Mouse (Mus musculus): ENCODE measurements around the gene Rasl10a. TPM values are rescaled to one million over a fixed set of nuclear protein-coding genes. Genes with fewer than 3 reads are reported as not detected.

The Rasl10a gene
- total and polyA plus RNA-seq, 2 experiments from 2014 or later = 0.85 to 2.7 TPM

DNA sequence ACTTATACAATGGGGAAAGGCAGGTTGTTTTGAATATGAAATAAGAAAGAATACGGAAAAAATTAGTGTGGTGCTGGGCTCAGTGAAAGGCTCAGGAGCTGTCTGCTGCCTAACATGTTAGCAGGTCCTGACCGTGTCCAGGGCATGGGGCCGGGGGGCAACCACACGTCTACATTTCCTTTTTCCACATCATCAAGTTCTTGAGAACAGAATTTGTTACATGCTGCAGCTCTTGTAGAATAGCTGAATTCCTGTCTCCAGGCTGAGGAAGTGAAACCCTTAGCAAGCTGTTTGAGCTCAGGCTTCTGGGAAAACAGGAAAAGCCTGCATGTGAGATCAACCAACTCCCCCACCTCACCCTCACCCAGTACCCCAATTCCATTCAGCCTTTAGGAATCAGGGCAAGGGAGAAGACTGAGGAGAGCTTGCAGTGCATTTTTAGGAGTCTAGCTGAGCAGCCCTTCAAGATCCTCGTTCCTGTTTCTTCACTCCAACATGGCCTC, 45.7 kb upstream of the Rasl10a start:
- peak overlapping the region; percentile 32; the same call in 1 of the 2 replicates for H3K27ac ChIP-seq (ENCODE audit: low read depth)
- WGBS = 65% methylated on average over 5 of the region's 5 CpGs

DNA sequence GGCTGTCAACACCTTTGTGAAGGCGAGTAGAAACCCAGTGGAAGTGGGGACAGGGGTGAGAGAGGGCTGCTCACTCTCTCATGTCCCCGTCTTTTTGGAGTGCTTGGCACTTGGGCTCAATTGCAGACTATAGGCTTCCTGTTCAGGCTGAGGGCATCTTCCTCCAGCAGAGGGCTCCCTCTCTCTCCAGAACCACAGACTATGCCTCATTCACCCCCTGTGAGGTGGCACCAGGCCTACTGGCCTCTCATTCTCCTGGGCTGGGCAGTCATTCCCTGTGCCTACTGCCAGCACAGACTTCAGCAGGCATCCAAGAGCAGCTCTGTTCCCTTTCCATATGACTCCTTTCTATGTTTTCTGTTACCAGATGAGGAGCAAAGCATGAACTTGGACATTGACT, 42.2 kb upstream of the Rasl10a start:
- ATAC-seq (ENCODE audit: insufficient read depth, low read depth) (peak; percentile 80), DNase-seq (ENCODE audit: low spot score) (peak; percentile 41)
- Histone ChIP-seq H3K9me3 (replicated peaks; ENCODE audit: control insufficient read depth, low read length) (no peaks in the 10 kb centered on the region), H3K4me2 (ENCODE audit: low read depth, low read length) (no peak overlapping the region), H3K27ac (ENCODE audit: low read depth) (no peak overlapping the region), H3K9ac (replicated peaks; ENCODE audit: low read depth, low read length) (no peak overlapping the region), H3K27me3 (ENCODE audit: control insufficient read depth, insufficient read depth, low read length) (no peaks in the 10 kb centered on the region), H3K4me3 (ENCODE audit: low read depth, low read length) (no peak overlapping the region), H3K36me3 (replicated peaks; ENCODE audit: control insufficient read depth, insufficient read depth, low read length) (peaks cover 82% of the 10 kb centered on the region), H3K4me1 (ENCODE audit: control insufficient read depth, insufficient read depth) (no peaks in the 10 kb centered on the region)
- 44% methylated on average over 2 of the region's 2 CpGs for WGBS
- no peak for TF ChIP-seq EP300 (IDR thresholded peaks at IDR 0.05; ENCODE audit: low read depth)
- peak; percentile 76 for TF ChIP-seq CTCF (IDR thresholded peaks at IDR 0.05; ENCODE audit: low read depth)

More for the DNA sequence above, 45.7 kb upstream of the Rasl10a start:
- DNase-seq (ENCODE audit: low spot score) (no peak), ATAC-seq (ENCODE audit: insufficient read depth, low read depth) (no peak)
- Histone ChIP-seq H3K4me3 (ENCODE audit: low read depth, low read length) (no peak overlapping the region), H3K36me3 (replicated peaks; ENCODE audit: control insufficient read depth, insufficient read depth, low read length) (peaks cover 53% of the 10 kb centered on the region), H3K9ac (replicated peaks; ENCODE audit: low read depth, low read length) (no peak overlapping the region), H3K9me3 (replicated peaks; ENCODE audit: control insufficient read depth, low read length) (no peaks in the 10 kb centered on the region), H3K4me2 (ENCODE audit: low read depth, low read length) (no peak overlapping the region), H3K27me3 (ENCODE audit: control insufficient read depth, insufficient read depth, low read length) (no peaks in the 10 kb centered on the region), H3K4me1 (ENCODE audit: control insufficient read depth, insufficient read depth) (no peaks in the 10 kb centered on the region)
- TF ChIP-seq CTCF (IDR thresholded peaks at IDR 0.05; ENCODE audit: low read depth) = no peak
- TF ChIP-seq EP300 (IDR thresholded peaks at IDR 0.05; ENCODE audit: low read depth) = no peak

DNA sequence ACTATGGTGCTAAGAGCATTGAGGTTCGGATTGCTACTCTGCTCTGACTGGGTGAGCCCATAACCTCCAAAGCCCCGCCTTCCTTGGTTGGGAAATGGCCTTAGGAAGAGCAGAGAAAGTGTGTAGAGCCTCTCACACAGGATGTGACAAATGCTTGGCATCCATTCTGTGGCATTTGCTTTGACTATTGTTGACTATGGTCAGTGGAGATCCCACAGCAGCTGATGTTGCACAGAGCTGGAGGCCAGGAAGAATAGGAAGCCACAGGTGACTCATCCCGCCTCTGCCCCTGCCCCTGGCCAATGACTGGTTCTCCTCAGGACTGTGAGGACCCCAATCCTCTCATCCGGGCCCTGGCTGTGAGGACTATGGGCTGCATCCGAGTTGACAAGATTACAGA, 41.6 kb upstream of the Rasl10a start:
- ATAC-seq (ENCODE audit: insufficient read depth, low read depth) (no peak), DNase-seq (ENCODE audit: low spot score) (no peak)
- WGBS = 87% methylated on average over 5 of the region's 5 CpGs
- H3K9me3 ChIP-seq (replicated peaks; ENCODE audit: control insufficient read depth, low read length) = no peaks in the 10 kb centered on the region
- H3K4me3 ChIP-seq (ENCODE audit: low read depth, low read length) = no peak overlapping the region
- H3K36me3 ChIP-seq (replicated peaks; ENCODE audit: control insufficient read depth, insufficient read depth, low read length) = peaks cover 82% of the 10 kb centered on the region
- H3K27me3 ChIP-seq (ENCODE audit: control insufficient read depth, insufficient read depth, low read length) = no peaks in the 10 kb centered on the region
- H3K4me2 ChIP-seq (ENCODE audit: low read depth, low read length) = no peak overlapping the region
- no peaks in the 10 kb centered on the region for H3K4me1 ChIP-seq (ENCODE audit: control insufficient read depth, insufficient read depth)
- no peak overlapping the region for H3K27ac ChIP-seq (ENCODE audit: low read depth)
- H3K9ac ChIP-seq (replicated peaks; ENCODE audit: low read depth, low read length) = no peak overlapping the region
- no peak for TF ChIP-seq CTCF (IDR thresholded peaks at IDR 0.05; ENCODE audit: low read depth)
- no peak for TF ChIP-seq EP300 (IDR thresholded peaks at IDR 0.05; ENCODE audit: low read depth)

DNA sequence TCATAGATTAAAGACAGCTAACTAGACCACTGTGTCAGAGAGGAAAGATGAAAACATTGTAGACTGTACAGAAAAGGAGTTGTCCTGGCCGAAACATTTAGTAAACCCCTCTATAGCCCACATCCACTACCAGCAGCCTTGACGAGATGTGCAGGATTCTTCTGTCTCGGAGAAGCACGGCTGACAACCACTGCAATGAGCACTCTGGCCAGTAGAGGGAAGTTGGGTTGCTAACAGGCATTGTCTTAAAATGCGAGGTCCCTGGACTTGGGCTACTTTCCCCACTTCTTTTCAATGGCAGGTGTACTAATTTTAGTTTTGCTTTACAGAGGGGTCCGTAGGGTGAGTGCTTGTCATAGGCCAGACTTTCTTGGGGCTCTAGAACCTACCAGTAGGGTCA, 40.4 kb upstream of the Rasl10a start:
- Histone ChIP-seq H3K27ac (ENCODE audit: low read depth) (no peak overlapping the region), H3K9me3 (replicated peaks; ENCODE audit: control insufficient read depth, low read length) (no peaks in the 10 kb centered on the region), H3K4me1 (ENCODE audit: control insufficient read depth, insufficient read depth) (no peaks in the 10 kb centered on the region), H3K4me2 (ENCODE audit: low read depth, low read length) (no peak overlapping the region), H3K27me3 (ENCODE audit: control insufficient read depth, insufficient read depth, low read length) (no peaks in the 10 kb centered on the region), H3K4me3 (ENCODE audit: low read depth, low read length) (no peak overlapping the region), H3K36me3 (replicated peaks; ENCODE audit: control insufficient read depth, insufficient read depth, low read length) (peaks cover 82% of the 10 kb centered on the region), H3K9ac (replicated peaks; ENCODE audit: low read depth, low read length) (no peak overlapping the region)
- DNase-seq (ENCODE audit: low spot score) (no peak), ATAC-seq (ENCODE audit: insufficient read depth, low read depth) (no peak)
- 52% methylated on average over 6 of the region's 6 CpGs for WGBS
- no peak for TF ChIP-seq EP300 (IDR thresholded peaks at IDR 0.05; ENCODE audit: low read depth)
- TF ChIP-seq CTCF (IDR thresholded peaks at IDR 0.05; ENCODE audit: low read depth) = peak; percentile 43

DNA sequence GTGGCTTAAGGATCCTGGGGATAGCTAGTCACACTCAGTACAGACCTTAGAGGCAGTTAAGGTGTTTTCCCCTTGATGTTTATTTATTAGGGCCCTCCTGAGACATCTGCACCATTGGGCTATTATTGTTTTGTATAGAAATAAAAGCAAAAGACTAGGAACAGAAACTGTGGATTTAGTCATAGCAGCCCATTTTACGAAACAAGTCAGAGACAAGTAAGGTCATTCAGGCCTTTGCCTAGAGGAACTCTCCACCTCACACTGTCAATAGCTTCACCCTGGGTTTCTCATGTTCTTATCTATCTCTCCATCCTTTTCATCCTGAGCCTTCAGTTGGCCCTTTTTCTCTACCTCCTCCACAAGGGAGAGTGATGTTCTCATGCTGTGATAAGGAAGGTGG, 32.8 kb upstream of the Rasl10a start:
- Histone ChIP-seq H3K27ac (ENCODE audit: low read depth) (no peak overlapping the region), H3K27me3 (ENCODE audit: control insufficient read depth, insufficient read depth, low read length) (no peaks in the 10 kb centered on the region), H3K9ac (replicated peaks; ENCODE audit: low read depth, low read length) (no peak overlapping the region), H3K9me3 (replicated peaks; ENCODE audit: control insufficient read depth, low read length) (no peaks in the 10 kb centered on the region), H3K4me2 (ENCODE audit: low read depth, low read length) (no peak overlapping the region), H3K36me3 (replicated peaks; ENCODE audit: control insufficient read depth, insufficient read depth, low read length) (peaks cover 79% of the 10 kb centered on the region), H3K4me3 (ENCODE audit: low read depth, low read length) (no peak overlapping the region), H3K4me1 (ENCODE audit: control insufficient read depth, insufficient read depth) (no peaks in the 10 kb centered on the region)
- ATAC-seq (ENCODE audit: insufficient read depth, low read depth) (no peak), DNase-seq (ENCODE audit: low spot score) (no peak)
- TF ChIP-seq EP300 (IDR thresholded peaks at IDR 0.05; ENCODE audit: low read depth) (no peak), CTCF (IDR thresholded peaks at IDR 0.05; ENCODE audit: low read depth) (no peak)
- WGBS = 93% methylated on average over 1 of the region's 1 CpGs

- no peak overlapping the region for H3K4me3 ChIP-seq (ENCODE audit: low read depth, low read length)
- no peaks in the 10 kb centered on the region for H3K27me3 ChIP-seq (ENCODE audit: control insufficient read depth, insufficient read depth, low read length)
- H3K4me2 ChIP-seq (ENCODE audit: low read depth, low read length) = no peak overlapping the region
- no peaks in the 10 kb centered on the region for H3K9me3 ChIP-seq (replicated peaks; ENCODE audit: control insufficient read depth, low read length)
- H3K9ac ChIP-seq (replicated peaks; ENCODE audit: low read depth, low read length) = no peak overlapping the region
- peaks cover 6% of the 10 kb centered on the region for H3K4me1 ChIP-seq (ENCODE audit: control insufficient read depth, insufficient read depth)
- ATAC-seq (ENCODE audit: insufficient read depth, low read depth) (no peak), DNase-seq (ENCODE audit: low spot score) (no peak)
- H3K36me3 ChIP-seq (replicated peaks; ENCODE audit: control insufficient read depth, insufficient read depth, low read length) = peaks cover 78% of the 10 kb centered on the region
- no peak overlapping the region for H3K27ac ChIP-seq (ENCODE audit: low read depth)
- TF ChIP-seq EP300 (IDR thresholded peaks at IDR 0.05; ENCODE audit: low read depth) = no peak
- no peak for TF ChIP-seq CTCF (IDR thresholded peaks at IDR 0.05; ENCODE audit: low read depth)
- WGBS = 95% methylated on average over 7 of the region's 7 CpGs
Measured at GRCm38 (mm10) chr11:5028228-5028627, 29.7 kb upstream of the Rasl10a start.
